Mouse (Mus musculus): ENCODE measurements around the gene Prpf31.

Prpf31 gene

GRCm38 (mm10) chr7:3629030-3629429, 755 bp upstream of the Prpf31 start:
- no peak for DNase-seq (ENCODE audit: low read depth, low spot score)

GRCm38 (mm10) chr7:3630478-3630815, 662 bp downstream of the Prpf31 start:
- no peak for DNase-seq (ENCODE audit: low read depth, low spot score)

GRCm38 (mm10) chr7:3643412-3643811, 13.6 kb downstream of the Prpf31 start:
- DNase-seq (ENCODE audit: low read depth, low spot score), result no peak

- no peak for DNase-seq (ENCODE audit: low read depth, low spot score)
Measured at GRCm38 (mm10) chr7:3643843-3644242, 14.1 kb downstream of the Prpf31 start.

GRCm38 (mm10) chr7:3644348-3644671, 14.5 kb downstream of the Prpf31 start:
- DNase-seq (ENCODE audit: low read depth, low spot score), result no peak

- DNase-seq (ENCODE audit: low read depth, low spot score), result peak; percentile 97
Measured at GRCm38 (mm10) chr7:3644672-3645487, 15.1 kb downstream of the Prpf31 start, which contains the start of gene Cnot3. Gene Cnot3, plus strand, starts transcription at chr7:3645268.

GRCm38 (mm10) chr7:3645488-3646025, 15.8 kb downstream of the Prpf31 start:
- no peak for DNase-seq (ENCODE audit: low read depth, low spot score)

GRCm38 (mm10) chr7:3646188-3646587, 16.4 kb downstream of the Prpf31 start:
- no peak for DNase-seq (ENCODE audit: low read depth, low spot score)

- no peak for DNase-seq (ENCODE audit: low read depth, low spot score)
Measured at GRCm38 (mm10) chr7:3646641-3647040, 16.9 kb downstream of the Prpf31 start.

GRCm38 (mm10) chr7:3656966-3657365, 27.2 kb downstream of the Prpf31 start:
- DNase-seq (ENCODE audit: low read depth, low spot score), result no peak

GRCm38 (mm10) chr7:3658578-3658977, 28.8 kb downstream of the Prpf31 start:
- DNase-seq (ENCODE audit: low read depth, low spot score), result no peak

- DNase-seq (ENCODE audit: low read depth, low spot score), result no peak
Measured at GRCm38 (mm10) chr7:3664524-3665214, 34.9 kb downstream of the Prpf31 start.

GRCm38 (mm10) chr7:3665215-3666114, 35.7 kb downstream of the Prpf31 start, which contains the start of gene Leng1:
Gene Leng1, minus strand, starts transcription at chr7:3665840.
- peak; percentile 87 for DNase-seq (ENCODE audit: low read depth, low spot score)

GRCm38 (mm10) chr7:3666921-3667391, 37.2 kb downstream of the Prpf31 start:
- DNase-seq (ENCODE audit: low read depth, low spot score), result no peak

- DNase-seq (ENCODE audit: low read depth, low spot score), result no peak
Measured at GRCm38 (mm10) chr7:3674507-3675227, 44.9 kb downstream of the Prpf31 start.

GRCm38 (mm10) chr7:3675228-3675548, 45.4 kb downstream of the Prpf31 start:
- no peak for DNase-seq (ENCODE audit: low read depth, low spot score)

- DNase-seq (ENCODE audit: low read depth, low spot score), result no peak
Measured at GRCm38 (mm10) chr7:3676371-3676770, 46.6 kb downstream of the Prpf31 start.

- no peak for DNase-seq (ENCODE audit: low read depth, low spot score)
Measured at GRCm38 (mm10) chr7:3677342-3677741, 47.6 kb downstream of the Prpf31 start, which contains the start of gene Tmc4. Gene Tmc4, minus strand, starts transcription at chr7:3677553.

- DNase-seq (ENCODE audit: low read depth, low spot score), result no peak
Measured at GRCm38 (mm10) chr7:3683908-3684550, 54.2 kb downstream of the Prpf31 start.

GRCm38 (mm10) chr7:3684698-3685097, 54.9 kb downstream of the Prpf31 start:
- no peak for DNase-seq (ENCODE audit: low read depth, low spot score)
